Mouse (Mus musculus) 3134 (cell line): Measurements from ENCODE around the gene Hebp1.

Experiments
- DNase-seq: peaks from one replicate; pipeline ENCODE4 v3.0.0-alpha.2; 2011; ENCODE audit warnings: low spot score; ENCODE audit not compliant: insufficient read length; ENCODE audit errors: extremely low read depth

Gene Hebp1

GRCm38 (mm10) chr6:135165191-135165590 lies 32.6 kb downstream of the Hebp1 start:
- no peak for DNase-seq

- no peak for DNase-seq
Observed at GRCm38 (mm10) chr6:135162861-135163260, 35.0 kb downstream of the Hebp1 start.

GRCm38 (mm10) chr6:135162311-135162710 lies 35.5 kb downstream of the Hebp1 start:
- DNase-seq: no peak

- no peak for DNase-seq
Observed at GRCm38 (mm10) chr6:135161356-135161755, 36.5 kb downstream of the Hebp1 start.

- no peak for DNase-seq
Observed at GRCm38 (mm10) chr6:135158509-135158908, 39.3 kb downstream of the Hebp1 start.

- DNase-seq: no peak
Observed at GRCm38 (mm10) chr6:135157496-135157895, 40.3 kb downstream of the Hebp1 start.

- DNase-seq: no peak
Observed at GRCm38 (mm10) chr6:135156597-135156996, 41.2 kb downstream of the Hebp1 start.

GRCm38 (mm10) chr6:135153719-135154118 lies 44.1 kb downstream of the Hebp1 start:
- DNase-seq: peak; percentile 26

- no peak for DNase-seq
Observed at GRCm38 (mm10) chr6:135150311-135150710, 47.5 kb downstream of the Hebp1 start.

GRCm38 (mm10) chr6:135149722-135150121 lies 48.1 kb downstream of the Hebp1 start:
- DNase-seq: no peak

- no peak for DNase-seq
Observed at GRCm38 (mm10) chr6:135149175-135149574, 48.6 kb downstream of the Hebp1 start.

- DNase-seq: no peak
Observed at GRCm38 (mm10) chr6:135148506-135148905, 49.3 kb downstream of the Hebp1 start.

GRCm38 (mm10) chr6:135145976-135146375 lies 51.8 kb downstream of the Hebp1 start:
- no peak for DNase-seq

GRCm38 (mm10) chr6:135144516-135144915 lies 53.3 kb downstream of the Hebp1 start:
- DNase-seq: no peak

- DNase-seq: no peak
Observed at GRCm38 (mm10) chr6:135143151-135143550, 54.7 kb downstream of the Hebp1 start.

- DNase-seq: peak; percentile 30
Observed at GRCm38 (mm10) chr6:135141451-135142147, 56.2 kb downstream of the Hebp1 start.

GRCm38 (mm10) chr6:135138746-135139145 lies 59.1 kb downstream of the Hebp1 start:
- DNase-seq: peak; percentile 30

- DNase-seq: no peak
Observed at GRCm38 (mm10) chr6:135138207-135138606, 59.6 kb downstream of the Hebp1 start.

- no peak for DNase-seq
Observed at GRCm38 (mm10) chr6:135137736-135138135, 60.1 kb downstream of the Hebp1 start.

- DNase-seq: no peak
Observed at GRCm38 (mm10) chr6:135136439-135137161, 61.2 kb downstream of the Hebp1 start.

GRCm38 (mm10) chr6:135135735-135136134 lies 62.1 kb downstream of the Hebp1 start:
- DNase-seq: no peak

- DNase-seq: no peak
Observed at GRCm38 (mm10) chr6:135133486-135133885, 64.3 kb downstream of the Hebp1 start.
